Mouse (Mus musculus) inflammation-experienced regulatory T-cells, adult 6 months (primary cell): ENCODE data around the gene Kmt2d. TPM values are rescaled to one million over a fixed set of nuclear protein-coding genes. Genes with fewer than 3 reads are reported as not detected.
A peak's percentile ranks its signal among the peaks of the same experiment; 100 is the strongest.

Source experiments
- ATAC-seq: one replicate; pipeline ENCODE4 v1.8.0; 2017
- polyA plus RNA-seq, 3 experiments: library from polyadenylated mRNA; unstranded; fragments of 100-300 nt; shearing (Covaris generic); gene quantifications; one replicate each; pipeline ENCODE4 v1.2.1; 2017

Gene Kmt2d
- polyA plus RNA-seq, 3 experiments from 2014 or later: 18.7 to 36.4 (median 30.7) TPM

DNA sequence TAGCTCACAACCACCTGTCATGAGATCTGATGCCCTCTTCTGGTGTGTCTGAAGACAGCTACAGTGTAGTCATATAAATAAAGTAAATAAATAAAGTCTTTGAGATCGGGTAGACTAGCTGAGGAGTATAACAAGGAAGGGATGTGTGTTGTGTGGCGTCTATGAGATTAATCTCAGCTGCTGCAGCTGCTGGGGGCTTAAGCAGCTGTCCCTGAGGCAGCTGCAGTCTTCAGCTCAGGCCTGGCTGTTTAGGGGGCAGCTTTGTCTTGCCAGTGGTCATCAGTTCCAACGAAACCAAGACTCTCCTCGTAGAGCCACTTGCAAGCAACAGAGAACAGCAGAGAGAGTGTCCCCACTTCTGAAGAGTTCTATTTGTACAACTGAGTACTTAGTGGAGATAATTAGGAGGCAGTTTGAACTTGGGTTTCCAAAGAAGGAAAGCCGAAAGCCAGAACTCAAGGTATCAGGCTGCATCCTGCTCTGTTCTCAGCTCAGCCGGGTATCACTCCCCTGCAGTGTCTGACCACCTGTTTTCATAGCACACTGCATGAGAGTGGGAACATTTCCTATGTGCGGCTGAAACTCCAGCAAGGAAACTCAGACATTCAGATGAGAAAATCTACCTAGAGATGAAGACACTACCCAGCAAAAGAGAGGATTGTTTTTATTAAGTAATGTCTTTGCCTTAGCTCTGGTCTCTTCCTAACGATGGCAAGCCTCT lies 15.8 kb upstream of the Kmt2d start:
- ATAC-seq: no peak

DNA sequence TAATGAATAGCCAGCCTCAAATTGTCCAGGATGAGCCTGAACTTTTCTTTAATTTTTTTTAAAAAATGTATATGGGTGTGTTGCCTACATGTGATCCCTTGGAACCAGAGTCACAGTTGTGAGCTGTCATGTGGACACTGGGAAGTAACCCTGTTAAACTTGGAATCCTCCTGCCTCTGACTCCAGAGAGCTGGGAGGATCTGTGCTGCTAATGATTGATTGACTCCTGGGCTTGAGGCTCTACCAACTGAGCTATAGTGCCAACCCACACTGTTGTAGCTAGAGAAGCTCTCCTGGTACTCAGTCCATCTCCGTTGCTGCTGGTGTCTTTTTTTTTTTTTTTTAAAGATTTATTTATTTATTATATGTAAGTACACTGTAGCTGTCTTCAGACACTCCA lies 13.1 kb upstream of the Kmt2d start:
- ATAC-seq: no peak

- no peak for ATAC-seq
Observed at GRCm38 (mm10) chr15:98883661-98884060, 12.7 kb upstream of the Kmt2d start.

DNA sequence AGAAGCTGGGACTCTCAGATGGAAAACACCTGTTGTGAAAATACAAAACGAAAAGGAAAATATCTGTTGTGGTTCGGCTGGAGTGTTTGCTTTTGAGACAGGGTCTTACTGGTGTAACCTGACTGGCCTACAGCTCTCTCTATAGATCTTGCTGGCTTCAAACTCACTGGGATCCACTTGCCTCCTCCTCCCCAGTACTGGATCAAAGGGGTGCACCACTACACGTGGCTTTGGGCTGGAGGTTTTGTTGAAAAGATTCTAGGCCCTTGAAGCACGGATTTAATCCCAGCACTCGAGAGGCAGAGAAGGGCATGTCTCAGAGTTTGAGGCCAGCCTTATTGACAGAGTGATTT lies 10.6 kb upstream of the Kmt2d start:
- ATAC-seq: no peak

DNA sequence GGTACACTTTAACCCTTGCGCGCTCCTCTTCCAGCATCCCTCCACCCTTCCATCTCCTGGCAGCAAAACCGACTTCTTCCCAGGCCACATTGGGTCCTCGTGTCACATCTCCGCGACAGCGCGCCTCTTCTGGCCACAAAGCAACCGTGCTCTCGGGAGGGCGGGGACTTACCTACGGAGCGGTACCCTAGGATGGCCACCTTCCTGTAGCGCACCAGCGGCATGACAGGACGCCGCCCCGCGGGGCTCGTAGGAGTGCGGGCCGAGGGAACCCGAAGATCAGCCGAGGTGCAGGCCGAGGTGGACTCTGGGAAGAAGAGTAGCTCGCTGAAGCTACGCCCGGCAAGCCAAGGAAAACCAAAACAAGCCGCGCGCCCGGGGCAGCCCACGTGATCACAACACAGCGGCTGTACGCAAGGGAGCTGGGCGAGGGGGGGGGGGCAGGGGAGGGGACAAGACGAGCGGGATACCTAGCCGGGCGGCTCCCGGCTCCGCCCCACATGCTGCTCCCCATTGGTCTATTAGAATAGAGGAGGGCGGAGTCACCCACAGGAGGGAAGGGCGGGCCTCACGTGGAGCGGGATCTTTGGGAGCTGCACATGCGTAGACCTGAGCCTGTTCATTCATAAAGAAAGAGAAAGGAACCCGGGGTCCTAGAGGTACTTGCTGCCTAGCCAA lies 10.1 kb upstream of the Kmt2d start:
- peak; percentile 85 for ATAC-seq

GRCm38 (mm10) chr15:98877331-98877730 lies 6.3 kb upstream of the Kmt2d start:
- no peak for ATAC-seq

GRCm38 (mm10) chr15:98871916-98872888 lies 1.2 kb upstream of the Kmt2d start:
- ATAC-seq: peak; percentile 70

DNA sequence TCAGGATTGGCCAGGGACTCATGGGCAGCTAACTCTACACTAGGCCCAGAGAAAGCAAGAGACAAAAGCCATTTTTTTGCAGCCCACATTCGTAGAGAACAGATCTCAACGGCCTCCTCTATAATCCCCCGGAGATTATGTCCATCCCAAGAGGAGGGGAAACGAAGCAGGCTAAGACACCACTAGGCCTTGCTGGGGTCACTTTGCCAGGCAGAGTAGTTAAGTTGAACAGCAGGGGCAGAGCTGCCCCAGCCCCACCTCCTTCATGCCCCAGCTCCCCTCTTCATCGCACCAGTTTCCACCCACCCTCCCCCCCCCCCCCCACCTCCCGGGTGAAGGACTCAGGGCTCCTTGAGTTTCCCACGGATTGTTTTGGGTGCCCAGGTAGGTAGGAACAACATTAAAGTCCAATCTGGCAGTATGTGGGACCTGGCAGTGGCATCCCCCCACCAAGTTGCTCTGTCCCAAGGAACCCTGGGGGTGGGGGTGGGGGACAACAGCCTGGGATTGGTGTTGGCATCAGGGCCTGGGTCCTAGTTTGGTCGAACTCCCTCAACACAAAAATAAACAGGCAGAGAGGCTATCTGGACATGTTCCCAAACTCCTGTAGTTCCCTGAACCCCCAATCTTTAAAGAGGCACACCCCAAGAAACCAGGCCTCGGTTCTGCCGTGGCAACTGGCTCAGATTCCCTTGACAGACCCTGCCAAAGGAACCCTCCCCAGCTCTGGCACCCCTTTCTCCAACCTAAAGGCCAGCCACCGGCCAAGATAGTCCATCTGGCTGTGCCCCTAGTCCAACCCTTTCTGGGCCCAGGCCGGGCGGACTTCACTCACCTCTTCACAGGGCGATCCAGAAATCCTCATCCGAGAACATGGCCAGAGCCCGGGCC lies 580 bp downstream of the Kmt2d start:
- ATAC-seq: no peak

DNA sequence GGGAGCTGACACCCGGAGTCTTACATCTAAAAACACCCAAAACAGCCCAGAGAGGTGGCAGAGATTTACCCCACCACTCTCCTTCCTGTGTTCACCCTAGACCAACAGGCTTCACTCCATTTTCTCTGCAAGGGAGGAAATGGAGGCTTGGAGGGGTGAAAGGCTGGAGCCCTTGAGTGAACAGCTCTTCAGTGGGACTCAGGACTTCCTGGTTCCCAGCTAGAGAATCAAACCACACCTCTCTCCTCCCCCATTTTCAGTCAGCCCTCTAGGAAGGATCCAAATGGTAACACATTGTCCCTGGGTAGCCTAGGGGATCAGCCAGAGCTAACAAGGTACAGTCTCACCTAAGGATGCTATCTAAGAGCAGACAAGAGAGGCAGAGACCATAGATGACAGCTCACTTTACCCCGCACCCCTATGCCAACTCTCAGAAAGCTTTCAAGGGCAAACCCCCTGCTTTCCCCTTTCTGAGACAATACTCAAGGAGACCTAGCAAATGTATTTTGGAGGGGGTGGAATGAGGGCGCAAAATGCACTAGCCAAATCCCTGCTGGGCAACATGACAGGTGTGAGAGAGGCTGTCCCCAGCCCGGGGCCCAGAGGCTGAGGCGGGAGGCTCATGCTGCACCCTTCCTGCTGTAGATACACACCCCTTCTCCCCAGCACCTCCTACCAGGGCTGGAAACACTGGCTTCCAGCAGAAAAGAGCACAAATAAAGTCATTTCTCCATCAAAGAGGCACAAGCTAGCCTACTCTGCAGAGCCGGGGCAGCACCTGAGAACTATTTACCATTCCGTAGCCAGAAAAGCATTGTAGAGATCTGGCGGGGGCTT lies 1.4 kb downstream of the Kmt2d start:
- no peak for ATAC-seq

- no peak for ATAC-seq
Observed at GRCm38 (mm10) chr15:98868346-98869063, 2.5 kb downstream of the Kmt2d start.

DNA sequence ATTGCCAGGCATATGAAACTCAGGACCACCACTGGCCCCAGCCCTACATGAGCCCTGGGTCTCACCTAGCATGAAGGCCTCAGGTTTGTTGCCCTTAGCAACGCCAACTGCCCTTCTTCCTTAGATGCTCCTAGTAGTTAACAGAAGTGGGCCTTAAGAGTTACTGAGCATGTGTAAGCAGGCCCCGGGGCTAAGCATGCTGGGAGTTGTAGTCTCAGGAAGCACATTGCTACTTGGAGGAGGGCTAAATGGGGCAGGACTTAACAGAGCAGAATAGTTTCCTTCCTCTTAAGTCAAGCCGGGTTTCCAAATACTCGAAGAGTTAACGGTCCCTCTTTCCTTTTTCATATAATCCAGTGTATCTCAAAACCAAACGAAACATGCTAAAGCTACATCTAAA lies 3.7 kb downstream of the Kmt2d start:
- peak; percentile 67 for ATAC-seq

DNA sequence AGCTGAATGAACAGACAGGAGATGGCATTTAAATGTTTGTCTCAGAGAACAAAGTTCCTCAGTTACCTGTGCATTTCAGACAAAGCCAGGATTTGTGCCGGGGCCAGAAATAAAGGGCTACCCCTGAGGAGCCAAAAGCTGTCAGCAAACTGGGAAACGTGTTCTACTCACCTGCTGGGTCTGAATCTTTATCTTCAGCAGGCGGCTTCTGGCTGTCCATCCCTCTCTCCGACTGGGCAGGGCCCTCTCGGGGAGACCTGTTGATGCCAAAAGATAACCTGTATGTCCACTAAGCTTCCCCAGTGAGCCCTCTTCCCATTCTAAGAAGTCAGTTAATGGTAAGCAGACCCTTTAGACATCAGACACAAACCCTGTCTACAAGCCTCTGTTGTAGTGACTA lies 4.5 kb downstream of the Kmt2d start:
- ATAC-seq: no peak

- no peak for ATAC-seq
Observed at GRCm38 (mm10) chr15:98865771-98866170, 5.2 kb downstream of the Kmt2d start.

- no peak for ATAC-seq
Observed at GRCm38 (mm10) chr15:98864951-98865350, 6.1 kb downstream of the Kmt2d start.

- ATAC-seq: no peak
Observed at GRCm38 (mm10) chr15:98863451-98863958, 7.5 kb downstream of the Kmt2d start.

DNA sequence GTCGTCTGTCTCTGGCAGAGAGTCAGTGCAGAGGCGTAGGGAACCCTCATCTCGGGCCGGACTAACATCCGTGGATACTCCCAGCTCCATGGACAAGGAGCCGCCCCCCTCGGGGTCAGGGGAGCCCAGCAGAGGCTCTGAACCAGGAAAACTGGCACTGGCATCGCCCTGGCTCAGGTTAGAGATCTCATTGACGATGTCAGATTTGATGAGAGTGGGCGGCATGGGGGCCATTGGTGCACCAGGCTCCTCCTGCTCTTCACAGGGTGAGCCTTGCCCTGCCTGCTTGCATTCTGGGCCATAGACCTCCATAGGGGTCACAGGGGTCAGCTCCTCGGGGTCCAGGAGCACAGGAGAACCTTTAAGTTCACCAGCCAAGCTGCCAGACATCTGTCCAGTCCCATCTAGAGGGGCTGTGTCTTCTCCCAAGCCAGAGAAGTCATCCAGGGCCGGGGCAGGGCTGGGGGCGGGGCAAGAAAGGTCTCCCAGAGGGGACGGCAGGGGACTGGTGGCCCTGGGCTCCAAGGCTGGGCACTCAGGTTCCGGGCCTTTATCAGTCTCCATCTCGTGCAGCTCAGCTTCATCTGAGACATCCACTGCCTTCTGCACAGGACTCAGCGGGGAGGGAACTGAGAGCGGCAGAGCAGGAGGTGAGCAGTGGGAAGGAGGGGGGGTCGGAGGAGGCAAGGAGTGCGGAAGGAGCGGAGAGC lies 9.1 kb downstream of the Kmt2d start:
- no peak for ATAC-seq

- no peak for ATAC-seq
Observed at GRCm38 (mm10) chr15:98860921-98861320, 10.1 kb downstream of the Kmt2d start.

GRCm38 (mm10) chr15:98859319-98860043 lies 11.5 kb downstream of the Kmt2d start:
- ATAC-seq: no peak

DNA sequence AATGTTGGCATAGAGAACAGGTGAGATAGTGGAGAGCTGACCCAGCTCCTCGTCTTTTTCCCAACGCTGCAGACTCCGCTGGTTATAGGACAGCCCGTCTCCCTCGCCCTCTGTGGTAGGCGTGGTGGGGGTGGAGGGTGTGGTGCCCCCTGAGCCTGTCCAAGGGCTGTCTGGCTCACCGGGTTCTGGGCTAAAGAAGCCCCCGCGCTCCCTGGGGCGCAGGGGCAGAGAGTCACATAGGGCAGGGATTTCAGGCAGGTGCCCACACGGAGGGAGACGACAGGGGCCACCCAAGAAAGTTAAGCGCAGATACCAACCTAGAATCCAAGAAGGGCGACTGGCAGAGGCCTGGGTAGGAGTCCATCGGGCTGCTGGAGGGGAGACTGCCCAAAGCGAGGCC lies 16.8 kb downstream of the Kmt2d start:
- ATAC-seq: no peak
